Mouse (Mus musculus): ENCODE data around the gene Pklr.

GRCm38 (mm10) chr3:89088974-89089373 lies 47.0 kb upstream of the Pklr start:
- no peak for TF ChIP-seq CTCF (IDR thresholded peaks at IDR 0.05; ENCODE audit: low read depth, low read length)
- TF ChIP-seq POLR2A (IDR thresholded peaks at IDR 0.05; ENCODE audit: extremely low read depth, insufficient read depth, low read length): no peak
